Mouse (Mus musculus): Measurements from ENCODE around the gene Gemin7.
A peak's percentile ranks its signal among the peaks of the same experiment; 100 is the strongest.

Gemin7 gene

GRCm38 (mm10) chr7:19577877-19578414 is 551 bp upstream of the Gemin7 start:
- DNase-seq (ENCODE audit: low read depth in 2 of 2, low spot score in 2 of 2): no peak

GRCm38 (mm10) chr7:19575559-19575958 is 1.8 kb downstream of the Gemin7 start:
- no peak for DNase-seq (ENCODE audit: low read depth in 2 of 2, low spot score in 2 of 2)

DNA sequence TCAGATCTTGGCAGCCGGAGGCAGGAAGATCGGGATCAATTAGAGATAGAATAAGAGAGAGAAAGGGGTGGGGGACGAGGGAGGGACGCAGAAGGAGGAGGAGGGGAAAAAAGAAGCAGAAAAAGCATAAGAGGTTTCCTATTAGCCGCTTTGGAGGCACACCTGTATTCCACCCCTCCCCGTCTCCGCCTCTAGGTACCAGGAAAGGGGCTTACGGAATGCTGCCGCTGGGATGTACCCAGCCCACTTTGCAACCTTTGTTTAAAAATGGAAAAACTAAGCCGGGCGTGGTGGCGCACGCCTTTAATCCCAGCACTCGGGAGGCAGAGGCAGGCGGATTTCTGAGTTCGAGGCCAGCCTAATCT is 3.6 kb downstream of the Gemin7 start:
- DNase-seq (ENCODE audit: low read depth in 2 of 2, low spot score in 2 of 2): no peak

DNA sequence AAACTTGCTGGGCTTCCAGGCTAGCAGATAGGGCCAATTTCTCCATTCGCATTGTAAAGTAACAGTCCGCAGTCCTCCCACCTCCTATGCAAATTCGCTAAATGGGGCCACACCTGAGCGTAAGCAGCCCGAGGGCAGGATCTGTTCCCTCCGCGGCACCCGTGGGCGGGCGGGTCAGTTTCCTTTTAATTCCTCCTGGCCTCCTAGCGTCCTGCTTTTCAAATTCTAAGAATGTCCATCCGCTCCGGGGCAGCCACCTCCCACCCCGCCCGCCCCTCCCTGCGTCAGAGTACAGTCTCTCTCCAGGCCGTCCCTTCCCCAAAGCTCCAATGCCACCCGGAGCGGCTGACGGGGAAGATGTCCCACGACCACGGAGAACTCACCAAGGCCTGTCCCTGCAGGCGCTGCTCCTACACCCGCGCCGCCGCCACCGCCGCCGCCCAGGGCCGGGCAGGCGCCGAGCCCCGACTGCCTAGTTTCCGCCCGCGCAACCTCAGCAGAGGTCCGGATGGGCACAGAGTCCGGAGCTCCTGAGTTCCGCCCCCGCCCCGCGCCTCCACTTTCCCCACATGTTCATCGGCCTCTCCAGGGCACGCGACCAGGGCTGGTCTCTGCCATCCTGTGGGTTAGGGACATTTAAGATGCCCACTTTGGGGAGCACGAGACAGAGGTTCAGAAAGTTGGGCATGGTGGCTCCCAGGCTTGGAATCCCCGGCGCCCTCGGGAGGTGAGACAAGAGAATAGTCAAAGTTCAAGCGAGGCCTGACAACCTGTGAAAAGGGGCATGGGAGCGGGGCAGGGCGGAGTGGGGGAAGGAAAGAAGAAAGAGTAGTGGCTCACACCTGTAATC is 4.2 kb downstream of the Gemin7 start:
- peak; percentile 76 to 77 for DNase-seq (ENCODE audit: low read depth in 2 of 2, low spot score in 2 of 2)

DNA sequence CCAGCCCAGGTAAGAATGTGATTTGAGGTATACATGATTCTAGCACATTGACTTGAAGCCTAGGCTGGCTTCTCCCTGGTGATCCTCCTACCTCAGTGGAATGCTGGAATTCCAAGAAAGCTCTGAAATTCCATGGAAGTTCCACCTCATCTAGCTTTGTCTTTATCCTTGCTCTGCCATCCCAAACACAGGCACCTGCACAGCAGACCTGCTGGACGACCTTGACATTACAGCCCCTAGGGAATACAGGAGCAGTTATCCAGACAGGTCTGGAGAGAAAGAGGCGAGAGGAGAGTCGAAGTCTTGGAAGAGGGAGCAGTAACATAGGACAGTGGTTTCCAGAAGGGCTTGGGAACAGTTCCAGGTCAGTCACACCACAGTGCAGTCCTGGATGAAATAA is 7.7 kb downstream of the Gemin7 start:
- no peak for DNase-seq (ENCODE audit: low read depth in 2 of 2, low spot score in 2 of 2)

DNA sequence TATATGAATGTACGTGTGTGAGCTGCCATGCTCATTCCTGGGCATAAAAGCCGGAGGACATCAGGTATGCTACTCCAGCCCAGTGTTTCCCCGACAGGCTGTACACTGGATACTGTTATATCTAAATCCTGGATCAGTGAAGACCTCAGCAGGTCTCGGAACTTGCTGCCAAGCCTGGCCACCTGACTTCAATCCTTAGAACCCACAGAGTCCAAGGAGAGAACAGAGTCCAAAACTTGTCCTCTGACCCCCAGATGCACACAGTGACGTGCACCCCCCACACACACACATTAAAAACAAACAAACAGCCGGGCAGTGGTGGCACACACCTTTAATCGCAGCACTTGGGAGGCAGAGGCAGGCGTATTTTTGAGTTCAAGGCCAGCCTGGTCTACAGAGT is 10.0 kb downstream of the Gemin7 start:
- DNase-seq (ENCODE audit: low read depth in 2 of 2, low spot score in 2 of 2): no peak

- DNase-seq (ENCODE audit: low read depth in 2 of 2, low spot score in 2 of 2): no peak
Measured at GRCm38 (mm10) chr7:19565803-19566202, 11.6 kb downstream of the Gemin7 start.

DNA sequence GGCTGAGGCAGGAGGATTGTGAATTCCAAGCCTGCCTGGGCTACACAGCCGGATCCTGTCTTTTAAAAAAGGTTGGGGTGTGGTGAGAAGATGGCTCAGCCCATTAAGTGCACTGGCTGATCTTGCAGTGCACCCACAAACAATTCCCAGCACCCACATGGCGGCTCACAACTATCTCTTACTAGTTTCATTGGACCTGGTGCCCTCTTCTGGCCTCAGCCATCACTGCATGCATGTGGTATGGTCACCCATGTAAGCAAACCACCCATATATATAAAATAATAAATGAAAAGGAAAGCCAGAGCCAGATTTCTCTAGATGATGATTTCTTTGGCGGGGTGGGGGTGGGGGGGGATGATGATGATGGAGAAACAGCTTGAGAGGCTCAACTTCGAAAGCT is 12.9 kb downstream of the Gemin7 start:
- no peak for DNase-seq (ENCODE audit: low read depth in 2 of 2, low spot score in 2 of 2)

DNA sequence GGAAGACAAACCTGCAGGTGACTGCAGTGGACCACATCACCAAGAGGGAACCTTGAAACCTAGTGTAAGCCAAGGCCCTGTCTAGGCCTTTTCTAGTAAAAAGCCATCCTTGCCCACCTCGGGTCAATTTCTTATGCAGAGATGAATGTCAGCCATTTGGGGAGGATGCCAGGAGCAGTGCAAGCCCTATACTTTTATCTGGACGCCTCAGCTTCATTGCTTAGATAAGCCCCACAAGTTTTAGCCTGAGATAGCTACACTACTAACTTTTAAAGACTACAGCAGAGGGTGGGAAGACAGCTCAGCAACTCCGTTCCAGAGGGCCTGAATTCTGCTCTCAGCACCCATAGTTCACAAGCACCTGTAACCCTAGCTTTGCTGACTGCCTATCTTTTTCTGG is 13.5 kb downstream of the Gemin7 start:
- no peak for DNase-seq (ENCODE audit: low read depth in 2 of 2, low spot score in 2 of 2)

- no peak for DNase-seq (ENCODE audit: low read depth in 2 of 2, low spot score in 2 of 2)
Measured at GRCm38 (mm10) chr7:19562643-19563410, 14.6 kb downstream of the Gemin7 start, which contains the start of gene Ppp1r37. Ppp1r37 (minus strand) TSS chr7:19563076.

- DNase-seq (ENCODE audit: low read depth in 2 of 2, low spot score in 2 of 2): peak; percentile 87 to 88
Measured at GRCm38 (mm10) chr7:19561765-19562642, 15.4 kb downstream of the Gemin7 start.

DNA sequence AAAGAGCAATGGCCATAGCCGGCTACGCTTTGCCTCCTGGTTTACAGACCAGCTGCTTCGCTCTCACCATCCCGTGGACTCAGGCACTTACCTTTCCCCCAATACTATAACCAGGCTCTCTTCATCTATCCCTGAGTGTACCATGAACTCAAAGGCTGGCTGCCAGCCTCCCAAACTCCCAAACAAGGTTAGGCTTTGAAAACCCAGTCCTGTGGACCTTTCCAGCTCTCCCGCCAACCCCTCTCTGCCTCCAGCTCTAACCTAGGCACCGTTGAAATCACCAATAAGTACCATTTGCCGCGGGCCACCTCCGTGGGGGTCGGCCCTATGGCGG is 16.0 kb downstream of the Gemin7 start:
- peak in 1 of 2 experiments; percentile 18 for DNase-seq (ENCODE audit: low read depth in 2 of 2, low spot score in 2 of 2)

- no peak for DNase-seq (ENCODE audit: low read depth in 2 of 2, low spot score in 2 of 2)
Measured at GRCm38 (mm10) chr7:19560491-19561260, 16.7 kb downstream of the Gemin7 start.

GRCm38 (mm10) chr7:19558965-19559364 is 18.4 kb downstream of the Gemin7 start:
- peak in 1 of 2 experiments; percentile 26 for DNase-seq (ENCODE audit: low read depth in 2 of 2, low spot score in 2 of 2)

GRCm38 (mm10) chr7:19557982-19558900 is 19.2 kb downstream of the Gemin7 start:
- DNase-seq (ENCODE audit: low read depth in 2 of 2, low spot score in 2 of 2): no peak

DNA sequence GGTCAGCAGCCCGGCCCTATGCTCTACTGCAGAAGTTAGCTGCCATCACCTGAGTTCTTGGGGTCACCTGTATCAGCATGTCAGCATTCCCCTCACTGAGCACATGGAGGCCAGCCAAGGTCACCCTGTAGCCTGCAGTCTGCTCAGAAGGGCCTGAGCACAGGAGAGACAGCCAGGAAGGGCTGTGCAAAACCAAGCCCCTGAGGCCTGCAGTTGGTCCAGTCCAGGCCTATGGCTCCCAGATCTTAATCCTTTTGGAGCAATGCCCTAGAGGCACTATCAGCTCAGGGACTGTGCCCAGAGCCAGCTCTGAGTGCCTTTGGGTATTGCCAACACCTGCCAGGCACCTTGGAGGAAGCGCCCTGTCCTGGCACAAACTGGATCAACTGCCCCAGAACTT is 20.3 kb downstream of the Gemin7 start:
- DNase-seq (ENCODE audit: low read depth in 2 of 2, low spot score in 2 of 2): no peak

DNA sequence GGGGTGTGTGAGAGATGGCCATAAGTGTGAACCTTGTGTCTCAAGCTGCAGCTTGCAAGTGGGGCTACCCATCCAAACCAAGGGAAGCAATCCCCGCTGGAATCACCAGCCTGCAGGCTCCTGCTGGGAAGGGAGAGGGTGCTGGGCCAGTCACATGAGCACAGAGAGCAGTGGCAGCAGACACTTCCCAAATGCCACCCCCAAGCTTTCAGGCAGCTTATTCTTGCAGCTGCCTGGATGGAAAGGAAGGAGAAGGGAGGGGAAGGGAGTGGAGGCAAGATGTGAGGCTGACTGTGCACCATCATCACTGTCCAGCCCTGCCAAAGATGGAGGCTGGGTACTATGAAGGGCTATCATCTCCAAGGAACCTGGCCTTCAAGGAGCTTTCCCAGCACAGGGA is 23.2 kb downstream of the Gemin7 start:
- DNase-seq (ENCODE audit: low read depth in 2 of 2, low spot score in 2 of 2): no peak

DNA sequence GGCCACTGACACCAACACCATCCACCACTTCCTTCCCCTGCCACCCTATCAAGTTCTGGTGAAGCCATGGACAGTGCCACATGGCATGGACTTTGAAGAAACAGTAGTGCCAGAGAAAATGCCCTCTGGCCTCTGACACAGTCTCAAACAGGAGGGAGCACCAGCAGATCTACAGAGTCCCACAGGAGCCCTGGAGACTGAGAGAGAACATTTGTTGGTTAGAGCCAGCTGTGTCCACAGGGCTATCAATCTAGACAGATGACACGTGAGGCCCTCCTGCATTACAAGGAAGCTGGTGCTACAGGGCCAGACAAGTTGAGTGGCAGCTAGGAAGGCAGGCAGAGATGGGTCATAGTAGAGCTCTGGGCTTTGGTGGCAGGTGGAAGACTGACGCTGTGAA is 25.0 kb downstream of the Gemin7 start:
- no peak for DNase-seq (ENCODE audit: low read depth in 2 of 2, low spot score in 2 of 2)

GRCm38 (mm10) chr7:19551634-19552033 is 25.8 kb downstream of the Gemin7 start:
- DNase-seq (ENCODE audit: low read depth in 2 of 2, low spot score in 2 of 2): no peak
